Mouse (Mus musculus): ENCODE measurements around the gene Urgcp.
"Not testable (repeated sequence)": the region's sequence is repeated elsewhere in the genome, so short reads cannot be mapped to it uniquely, and the experiment has no call there.

The Urgcp gene

DNA sequence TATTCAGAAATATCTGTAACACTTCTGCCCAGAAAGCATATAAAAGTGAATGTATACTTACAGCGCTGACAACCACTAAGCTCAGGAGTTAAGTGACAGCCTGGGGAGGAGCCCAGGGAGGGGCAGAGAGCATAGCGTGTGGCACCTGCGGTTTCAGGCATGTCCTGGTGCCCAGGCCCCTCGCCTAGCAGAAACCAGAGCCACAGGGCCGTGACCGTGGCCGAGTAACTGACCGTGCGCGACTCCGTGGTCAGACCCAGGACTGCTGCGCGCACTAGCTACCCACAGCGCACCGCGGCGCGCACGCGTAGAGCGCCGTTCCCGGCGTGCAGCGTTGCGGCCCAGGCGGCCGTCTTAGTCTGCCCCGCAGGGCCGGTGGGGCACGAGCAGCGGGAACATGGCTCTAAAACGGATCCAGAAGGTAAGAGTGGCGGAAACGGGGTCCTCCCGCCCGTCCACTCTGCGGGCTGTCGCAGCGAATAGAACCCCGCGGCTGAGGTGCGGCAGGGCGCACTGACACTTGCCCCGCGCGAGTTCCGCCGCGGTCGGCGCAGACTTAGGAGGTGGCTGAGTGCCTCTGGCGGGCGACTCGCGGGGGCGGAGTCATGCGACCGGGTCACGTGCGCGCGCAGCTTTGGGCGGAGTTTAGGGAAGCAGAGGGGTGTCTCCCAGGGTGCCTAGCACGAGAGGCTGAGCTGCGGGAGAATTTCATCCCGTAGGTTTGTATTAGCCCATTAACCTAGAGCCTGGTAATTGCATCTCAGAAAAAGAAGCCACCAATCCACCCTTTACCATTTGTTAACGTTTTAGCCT is at the start of gene Urgcp:
Gene Urgcp (minus strand): TSS at position 557 of the 813 bp plus-strand sequence.
- peak; percentile 90 for DNase-seq (ENCODE audit: low spot score)

DNA sequence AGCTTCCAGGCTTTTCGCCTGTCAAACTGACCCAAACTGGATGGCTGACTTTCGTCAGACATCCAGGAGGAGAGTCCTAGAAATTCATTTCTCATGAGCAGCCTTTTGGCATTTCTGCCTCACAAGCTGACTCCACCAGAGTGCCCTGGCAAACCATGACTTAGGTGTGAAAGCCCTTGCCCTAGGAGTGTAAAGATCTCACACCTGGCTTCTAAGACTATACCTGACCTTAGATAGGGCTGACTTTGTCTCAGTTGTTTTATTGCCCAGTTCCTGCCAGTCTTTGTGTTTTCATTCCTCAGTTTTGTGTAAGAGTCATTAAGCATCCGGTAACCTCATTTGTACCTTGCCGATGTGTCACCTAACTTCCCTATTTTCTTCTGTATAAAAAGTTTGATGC is 47.3 kb upstream of the Urgcp start:
- DNase-seq (ENCODE audit: low spot score) = not testable (repeated sequence)

DNA sequence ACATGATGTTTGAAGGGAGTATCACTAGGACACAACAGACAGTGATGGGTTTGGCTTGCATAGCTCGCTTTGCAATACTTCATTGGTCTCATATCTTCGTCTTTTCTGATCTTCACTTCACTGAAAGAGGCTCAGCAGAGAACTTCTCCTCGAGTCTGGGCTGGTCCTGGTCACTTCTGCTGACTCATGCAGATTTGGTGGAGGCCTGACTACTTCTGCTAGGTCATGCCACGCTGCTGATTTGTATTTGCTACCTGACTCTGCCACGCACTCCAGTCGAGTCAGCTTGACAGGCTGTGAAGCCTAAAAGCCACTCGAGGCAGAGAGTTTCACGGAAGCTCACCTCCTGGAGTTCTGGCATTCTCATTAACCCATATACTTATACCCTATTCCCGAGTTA is 45.8 kb upstream of the Urgcp start:
- no peak for DNase-seq (ENCODE audit: low spot score)

DNA sequence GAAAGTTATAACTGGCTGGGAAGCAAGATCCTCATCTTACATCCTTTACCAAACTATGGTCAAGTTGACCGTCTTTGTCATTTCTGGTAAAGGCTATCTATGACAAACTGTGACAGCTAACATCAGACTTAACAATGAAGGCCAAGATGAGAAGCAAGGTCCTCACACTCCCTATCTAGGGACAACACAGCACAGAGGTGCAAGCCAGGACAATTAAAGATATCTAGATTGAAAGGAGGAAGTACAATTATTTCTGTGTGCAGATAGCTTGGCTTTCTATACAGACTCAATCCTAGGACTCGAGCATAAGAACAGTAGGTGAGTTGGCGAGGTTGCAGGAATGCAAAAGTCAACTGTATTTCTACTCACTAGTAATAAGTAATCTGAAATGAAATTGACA is 43.5 kb upstream of the Urgcp start:
- no peak for DNase-seq (ENCODE audit: low spot score)

DNA sequence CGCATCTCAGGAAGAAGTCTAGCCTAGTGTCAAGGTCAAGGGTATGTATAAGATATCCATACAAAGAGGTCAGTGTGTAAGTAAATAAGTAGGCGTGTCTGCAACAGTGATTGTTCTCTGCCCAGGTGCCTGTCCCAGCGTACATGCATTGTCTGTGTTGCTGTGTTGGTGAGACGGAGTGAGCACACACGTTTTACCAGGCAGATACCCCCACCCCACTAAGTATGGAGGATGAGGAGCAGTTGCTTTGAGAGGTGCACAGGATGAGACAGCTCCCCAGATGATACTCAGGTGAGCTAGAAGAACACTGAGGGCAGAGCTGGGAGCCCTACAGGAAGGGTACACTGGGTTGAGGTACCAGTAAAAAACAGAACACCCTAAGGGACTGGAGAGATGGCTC is 42.0 kb upstream of the Urgcp start:
- no peak for DNase-seq (ENCODE audit: low spot score)

DNA sequence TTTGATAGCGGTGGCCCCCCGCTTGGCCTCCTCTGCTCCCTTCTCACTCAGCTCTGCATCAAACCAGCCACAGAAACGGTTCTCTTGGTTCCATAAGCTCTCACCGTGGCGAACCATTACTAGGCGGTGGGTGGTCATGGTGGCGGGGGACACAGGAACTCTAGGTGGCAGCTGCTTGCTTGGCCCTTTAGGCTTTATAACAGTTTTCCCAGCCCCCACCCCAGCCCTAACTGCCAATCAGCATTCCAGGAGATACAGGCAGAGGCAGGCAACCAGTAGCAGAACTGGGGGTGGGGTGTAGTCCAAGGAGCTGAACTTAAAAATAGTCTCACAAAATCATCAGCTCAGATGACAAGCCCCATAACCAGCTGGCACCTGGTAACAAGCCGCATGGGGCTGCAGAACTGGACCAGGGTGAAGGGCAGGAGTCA is 41.4 kb upstream of the Urgcp start, which contains the start of gene Pgam2:
Gene Pgam2 (minus strand): TSS at position 183 of the 431 bp plus-strand sequence.
- no peak for DNase-seq (ENCODE audit: low spot score)

DNA sequence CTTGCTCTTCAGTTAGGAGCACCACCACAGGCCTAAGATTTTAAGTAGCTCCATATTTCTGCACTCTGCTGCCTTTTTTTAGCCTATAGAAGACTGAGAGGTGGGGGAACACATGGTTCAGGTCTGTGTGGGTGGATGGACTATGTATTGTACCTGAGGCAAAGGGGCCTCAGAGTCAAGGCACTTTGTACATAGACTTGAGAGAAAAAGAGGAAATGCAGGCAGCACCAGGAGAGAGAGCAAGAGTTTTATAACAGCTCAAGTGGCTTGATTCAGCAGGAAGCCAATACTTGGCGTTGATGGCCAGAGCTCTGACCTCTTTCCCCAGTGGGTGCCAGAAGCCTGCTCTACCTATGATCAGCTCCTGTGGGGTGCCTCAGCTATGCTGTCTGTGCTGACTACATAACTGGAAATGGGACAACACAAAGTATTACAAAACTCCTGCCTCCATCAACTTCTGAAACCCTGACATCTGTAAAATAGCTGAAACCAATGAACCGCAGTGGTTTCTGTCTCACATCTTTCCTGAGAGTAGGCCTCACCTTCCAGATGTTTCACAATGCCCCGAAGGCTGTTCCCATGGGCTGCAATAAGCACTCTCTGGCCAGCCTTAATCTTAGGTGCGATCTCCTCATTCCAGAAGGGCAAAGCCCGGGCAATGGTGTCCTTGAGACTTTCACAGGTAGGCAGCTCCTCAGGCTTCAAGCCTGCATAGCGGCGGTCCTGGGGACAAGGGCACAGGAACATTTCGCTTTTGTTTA is 40.5 kb upstream of the Urgcp start:
- no peak for DNase-seq (ENCODE audit: low spot score)

DNA sequence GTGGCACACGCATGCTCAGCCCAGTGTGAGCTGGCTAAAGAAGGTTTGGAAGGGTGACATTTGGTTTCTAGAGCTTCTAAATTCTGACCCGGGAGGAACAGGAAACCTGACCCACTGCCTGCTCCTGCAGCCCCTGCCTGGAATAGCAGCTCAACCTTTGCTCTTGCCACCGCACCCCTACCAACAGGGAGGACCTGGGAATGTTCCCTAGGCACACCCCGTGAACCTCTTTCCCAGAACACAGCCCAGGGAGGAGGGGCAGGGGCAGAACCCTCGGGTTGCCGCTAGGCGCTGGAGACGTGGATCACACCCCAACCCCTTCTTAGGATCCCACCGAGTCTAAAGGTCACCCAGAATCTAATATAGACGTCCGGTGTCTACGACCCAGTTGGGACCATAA is 39.8 kb upstream of the Urgcp start:
- no peak for DNase-seq (ENCODE audit: low spot score)

DNA sequence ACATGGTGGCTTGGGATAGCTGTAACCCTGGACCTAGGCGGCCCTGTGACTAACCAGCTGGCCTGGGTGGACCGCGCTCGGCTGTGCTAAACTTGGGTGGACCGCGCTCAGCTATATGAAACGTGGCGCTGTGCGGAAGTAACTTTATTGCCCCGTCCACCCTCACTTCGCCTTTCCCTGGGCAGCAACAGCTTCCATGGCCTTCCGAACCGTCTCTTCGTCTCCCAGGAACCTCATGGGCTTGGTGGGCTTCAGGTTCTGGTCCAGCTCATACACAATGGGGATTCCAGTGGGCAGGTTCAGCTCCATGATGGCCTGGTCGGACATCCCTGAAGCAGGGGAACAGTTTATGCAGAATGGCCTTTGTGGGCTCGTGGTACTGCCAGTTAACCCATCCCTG is 39.3 kb upstream of the Urgcp start:
- no peak for DNase-seq (ENCODE audit: low spot score)

DNA sequence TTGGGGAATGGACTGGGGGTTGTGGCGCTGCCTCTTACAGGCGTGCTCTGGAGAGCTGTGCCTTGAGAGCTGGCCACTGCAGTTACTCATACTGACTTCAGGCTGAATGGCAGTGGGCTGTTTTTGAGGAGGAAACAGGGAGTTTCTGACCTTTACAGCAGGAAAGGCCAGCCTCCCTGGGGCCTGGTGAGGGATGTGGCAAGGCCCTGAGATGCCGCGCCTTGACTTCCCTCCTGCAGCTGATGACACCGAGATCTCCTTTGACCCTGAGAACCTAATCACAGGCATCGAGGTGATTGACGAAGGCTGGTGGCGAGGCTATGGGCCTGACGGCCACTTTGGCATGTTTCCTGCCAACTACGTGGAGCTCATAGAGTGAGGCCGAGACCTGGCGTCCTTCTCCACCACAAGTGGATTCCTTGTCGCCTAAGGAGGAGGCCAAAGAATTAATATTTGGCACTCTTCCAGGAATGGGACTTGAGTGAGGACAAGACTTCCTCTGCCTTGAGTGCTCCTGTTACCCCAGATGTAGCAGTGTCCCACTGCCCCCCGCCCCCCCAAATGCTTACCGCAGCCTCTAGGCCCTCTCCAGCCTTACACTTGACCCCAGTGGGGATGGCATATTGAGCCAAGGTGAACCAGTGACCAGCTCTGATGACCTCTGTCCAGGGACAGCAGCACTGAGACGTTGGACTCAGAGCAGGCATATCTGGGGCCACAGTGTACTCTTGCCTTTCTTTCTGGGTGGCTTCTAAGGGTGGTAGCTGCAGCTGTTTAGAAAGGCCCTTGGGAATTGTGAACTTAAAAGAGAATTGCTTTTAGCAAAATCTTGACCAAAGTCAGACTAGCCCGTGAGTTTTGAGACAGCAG is 37.7 kb upstream of the Urgcp start:
- DNase-seq (ENCODE audit: low spot score) = no peak

DNA sequence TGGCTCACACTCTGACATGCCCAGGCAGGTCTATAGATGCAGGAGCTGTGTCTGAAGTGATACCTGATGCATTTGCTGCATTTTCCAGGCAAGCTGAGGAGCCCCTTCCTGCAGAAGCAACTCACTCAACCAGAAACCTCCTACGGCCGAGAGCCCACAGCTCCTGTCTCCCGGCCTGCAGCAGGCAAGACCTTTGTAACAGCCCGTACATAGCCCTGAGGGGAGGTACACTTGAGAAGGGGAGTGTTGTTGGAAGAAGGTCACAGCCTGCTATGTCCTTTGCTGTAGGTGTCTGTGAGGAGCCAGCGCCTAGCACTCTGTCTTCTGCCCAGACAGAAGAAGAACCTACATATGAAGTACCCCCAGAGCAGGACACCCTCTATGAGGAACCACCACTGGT is 35.8 kb upstream of the Urgcp start:
- DNase-seq (ENCODE audit: low spot score) = no peak

DNA sequence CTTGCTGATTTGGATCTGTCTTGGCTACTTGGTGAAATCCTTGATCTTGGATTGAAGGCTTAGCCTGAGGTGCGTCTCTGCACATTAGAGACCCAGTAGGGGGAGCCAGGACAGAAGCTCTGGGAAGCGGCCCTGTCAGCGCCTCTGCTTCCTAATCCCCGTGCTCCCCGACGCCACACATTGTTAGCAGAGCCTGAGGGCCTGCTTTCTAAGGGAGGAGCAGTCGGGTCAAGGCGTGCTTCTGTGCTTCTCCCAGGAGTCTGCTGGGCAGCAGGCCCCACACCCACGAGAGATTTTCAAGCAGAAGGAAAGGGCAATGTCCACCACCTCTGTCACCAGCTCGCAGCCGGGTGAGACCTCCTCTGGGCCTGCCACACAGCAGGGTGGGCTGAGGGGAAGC is 35.2 kb upstream of the Urgcp start:
- DNase-seq (ENCODE audit: low spot score) = no peak

DNA sequence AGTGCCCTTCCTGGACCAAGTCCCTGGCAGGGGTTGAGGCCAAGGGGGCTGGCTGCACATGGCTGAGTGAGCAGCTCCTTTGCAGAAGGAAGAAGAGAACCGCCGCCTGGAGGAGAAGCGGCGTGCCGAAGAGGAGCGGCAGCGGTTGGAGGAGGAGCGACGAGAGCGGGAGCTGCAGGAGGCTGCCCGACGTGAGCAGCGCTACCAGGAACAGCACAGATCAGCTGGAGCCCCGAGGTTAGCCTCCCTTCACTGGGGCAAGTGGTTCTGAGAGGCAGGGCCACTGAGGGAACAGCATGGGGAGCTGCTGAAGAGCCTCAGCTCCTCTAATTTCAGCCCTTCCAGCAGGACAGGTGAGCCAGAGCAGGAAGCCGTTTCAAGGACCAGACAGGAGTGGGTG is 34.8 kb upstream of the Urgcp start:
- no peak for DNase-seq (ENCODE audit: low spot score)

DNA sequence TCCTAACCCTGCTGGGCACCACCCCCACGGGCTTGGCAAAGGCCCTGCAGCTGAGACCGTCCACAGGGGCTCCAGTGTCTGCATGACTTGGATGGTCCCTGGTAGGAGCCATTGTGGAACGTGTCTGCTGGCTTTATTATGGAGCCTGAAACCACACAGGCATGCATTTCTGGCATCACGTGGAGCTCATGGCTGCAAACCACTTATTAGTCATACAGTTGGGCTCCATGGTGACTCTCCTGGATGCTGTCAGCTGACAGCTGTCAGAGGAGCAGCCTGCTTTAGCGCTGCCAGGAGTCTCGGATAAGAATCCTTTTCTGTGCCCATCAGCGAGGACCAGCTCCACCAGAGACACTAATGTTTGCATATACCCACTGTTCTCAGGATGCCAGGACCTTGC is 33.5 kb upstream of the Urgcp start:
- DNase-seq (ENCODE audit: low spot score) = no peak

DNA sequence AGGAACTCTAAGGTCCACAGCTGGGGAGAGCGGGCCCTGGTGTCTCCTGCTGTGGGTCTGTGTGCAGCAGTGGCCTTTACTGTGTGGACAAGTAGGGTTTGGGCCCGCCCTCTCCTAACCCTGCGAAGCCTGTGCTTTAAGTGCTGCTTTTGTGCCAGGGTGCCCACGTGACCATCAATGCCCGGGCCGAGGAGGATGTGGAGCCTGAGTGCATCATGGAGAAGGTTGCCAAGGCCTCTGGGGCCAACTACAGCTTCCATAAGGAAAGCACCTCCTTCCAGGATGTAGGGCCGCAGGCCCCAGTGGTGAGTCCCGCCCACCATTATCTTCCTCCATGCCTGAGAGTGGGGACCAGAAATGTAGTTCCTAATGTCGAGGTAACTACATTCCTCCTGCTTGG is 33.1 kb upstream of the Urgcp start:
- DNase-seq (ENCODE audit: low spot score) = no peak

DNA sequence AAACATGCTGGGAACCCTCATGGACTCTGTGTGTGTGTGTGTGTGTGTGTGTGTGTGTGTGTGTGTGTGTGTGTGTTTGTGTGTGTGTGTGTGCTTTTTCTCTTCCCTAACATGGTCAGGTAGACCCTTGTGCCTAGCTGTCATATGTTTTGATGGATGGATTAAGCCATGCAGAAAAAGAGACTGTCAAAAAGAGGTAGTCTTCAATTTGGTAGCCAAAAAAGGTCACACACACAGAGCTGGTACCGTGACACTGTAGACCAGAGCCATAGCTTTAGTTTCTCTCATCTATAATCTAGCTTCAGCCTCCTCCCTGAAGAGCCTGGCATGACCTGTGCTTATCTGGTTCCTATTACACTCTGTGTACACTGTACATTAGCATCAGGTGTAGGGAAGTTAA is 28.3 kb upstream of the Urgcp start:
- no peak for DNase-seq (ENCODE audit: low spot score)

DNA sequence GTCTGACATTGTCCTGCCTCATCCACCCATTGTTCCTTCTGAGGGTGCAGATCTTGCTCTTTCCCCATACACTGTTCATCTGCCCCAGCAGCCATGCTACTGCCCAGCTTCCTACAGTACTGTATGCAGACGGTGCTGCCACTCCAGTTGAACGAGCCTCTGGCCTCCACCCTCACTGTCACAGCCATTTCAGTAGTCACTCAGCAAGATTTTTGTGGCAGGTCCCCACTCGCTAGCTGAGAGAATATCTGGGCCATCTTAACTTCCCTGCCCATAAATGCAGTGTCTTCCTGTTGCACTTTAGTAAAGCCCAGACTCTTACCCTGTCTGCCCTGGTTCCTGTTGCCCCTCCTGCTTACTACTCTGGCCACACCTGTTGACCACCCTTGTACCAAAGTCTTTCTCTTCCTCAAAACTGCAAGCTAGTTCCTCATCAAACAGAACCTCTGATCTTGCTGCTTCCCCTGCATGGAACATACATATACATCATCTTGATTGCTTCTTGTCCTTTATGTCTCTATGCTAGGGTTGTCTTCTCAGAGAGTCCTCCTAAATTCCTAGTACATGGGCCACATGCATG is 27.7 kb upstream of the Urgcp start:
- DNase-seq (ENCODE audit: low spot score) = no peak

DNA sequence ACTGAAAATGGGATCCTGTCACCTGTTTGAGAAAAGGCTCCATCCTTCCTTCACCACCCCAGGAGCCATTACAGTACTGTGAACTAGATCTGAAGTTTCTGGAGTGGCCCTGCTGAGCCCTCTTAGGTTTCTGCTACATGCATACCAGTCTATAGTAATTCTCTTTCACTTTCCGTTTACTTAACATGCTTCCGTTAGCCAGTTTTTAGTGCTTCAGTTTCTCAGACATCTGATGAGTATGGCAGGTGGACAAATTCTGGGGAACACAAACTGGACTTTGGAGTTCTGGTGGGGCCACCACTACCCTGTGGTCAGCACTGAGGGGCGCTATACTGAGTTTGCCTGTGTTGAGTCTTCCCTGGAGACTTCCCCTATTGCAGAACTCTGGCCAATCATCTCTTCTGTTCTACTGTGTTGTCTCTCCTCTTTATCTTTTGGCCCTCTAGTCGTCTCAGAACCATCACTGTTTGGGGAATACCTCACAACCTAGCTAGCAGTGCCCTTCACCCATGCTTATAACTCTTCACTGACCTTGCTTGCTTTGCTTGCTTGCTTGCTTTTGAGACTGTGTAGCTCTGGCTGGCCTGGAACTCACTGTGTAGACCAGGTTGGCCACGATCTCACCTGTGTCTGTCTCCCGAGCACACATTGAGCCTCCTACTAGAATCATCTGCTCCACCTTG is 27.0 kb upstream of the Urgcp start:
- peak; percentile 37 for DNase-seq (ENCODE audit: low spot score)

DNA sequence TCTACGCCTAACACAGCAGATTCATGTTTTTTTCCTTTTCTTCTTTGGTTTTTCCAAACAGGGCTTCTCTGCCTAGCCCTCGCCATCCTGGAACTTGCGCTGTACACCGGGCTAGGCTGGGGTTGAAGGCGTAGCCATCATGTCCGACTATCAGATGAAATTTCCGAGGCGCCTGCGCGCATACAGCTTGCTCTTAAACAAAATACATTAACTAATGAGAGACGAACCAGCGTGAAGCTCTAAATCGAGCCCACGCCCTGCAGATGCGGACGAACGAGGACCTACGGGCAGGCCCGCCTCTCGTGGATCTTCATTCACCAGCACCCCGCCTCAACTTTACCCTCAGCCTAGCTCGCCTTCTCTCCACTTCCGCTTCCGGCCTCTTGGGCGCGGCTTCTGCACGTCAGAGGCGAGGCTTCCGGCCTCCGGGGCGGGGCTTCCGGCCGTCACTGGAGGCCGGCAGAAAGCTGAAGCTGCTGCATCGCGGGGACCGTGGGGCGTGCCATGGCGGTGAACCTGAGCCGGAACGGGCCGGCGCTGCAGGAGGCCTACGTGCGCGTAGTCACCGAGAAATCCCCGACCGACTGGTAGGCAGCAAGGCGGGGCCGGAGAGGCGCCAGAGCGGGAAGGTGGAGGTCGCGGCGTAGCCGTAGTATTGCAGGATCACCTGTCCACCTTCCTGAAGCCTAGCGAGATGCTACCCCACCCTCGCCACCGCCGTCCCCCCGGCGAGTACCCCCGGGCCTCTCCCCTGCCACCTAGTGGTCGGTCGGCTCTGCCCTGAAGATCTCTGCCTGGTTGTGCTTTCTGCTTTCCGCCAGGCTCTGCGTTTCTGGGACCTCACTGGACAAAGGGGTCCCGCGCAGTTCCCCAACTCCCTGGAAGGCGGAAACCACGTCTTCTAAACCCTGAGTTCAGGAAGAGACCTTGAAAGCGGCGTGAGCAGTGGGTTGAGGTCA is 26.2 kb upstream of the Urgcp start, which contains the start of gene Dbnl:
Gene Dbnl (plus strand): TSS at position 433 of the 959 bp plus-strand sequence.
- peak; percentile 95 for DNase-seq (ENCODE audit: low spot score)

DNA sequence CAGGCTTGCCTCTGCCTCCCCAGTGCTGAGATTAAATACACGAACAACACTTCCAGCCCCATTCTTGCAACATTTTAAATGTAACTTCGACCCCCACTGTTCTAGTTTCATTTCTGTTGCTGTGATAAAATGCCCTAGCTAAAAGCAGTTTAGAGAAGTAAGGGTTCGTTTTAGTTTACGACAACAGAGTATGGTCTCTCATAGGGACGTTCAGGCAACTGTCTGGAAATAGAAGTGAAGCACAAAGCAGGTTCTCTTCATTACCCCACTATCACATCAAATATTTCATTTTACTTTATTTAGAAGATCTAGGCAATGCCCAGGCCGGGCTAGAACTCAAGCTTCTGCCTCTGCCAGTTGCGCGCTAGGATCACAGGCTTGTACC is 25.5 kb upstream of the Urgcp start:
- no peak for DNase-seq (ENCODE audit: low spot score)

Data from c-Kit-positive CD71-positive TER-119-positive erythroid progenitor cells, embryonic 14.5 days (primary cell).